Mouse (Mus musculus) right cerebral cortex, postnatal 10 days (tissue): Measurements from ENCODE around the gene Cdk14.

Source experiments
- DNase-seq, 2 experiments: peaks; one replicate each; pipeline ENCODE4 v3.0.0; 2021; ENCODE audit warnings: low spot score in 2 of 2

Cdk14 gene

GRCm38 (mm10) chr5:4801971-4802370, 618.1 kb downstream of the Cdk14 start:
- no peak for DNase-seq

- no peak for DNase-seq
Observed at GRCm38 (mm10) chr5:4801096-4801850, 618.8 kb downstream of the Cdk14 start.

GRCm38 (mm10) chr5:4791219-4791618, 628.9 kb downstream of the Cdk14 start:
- no peak for DNase-seq

- no peak for DNase-seq
Observed at GRCm38 (mm10) chr5:4790265-4790664, 629.8 kb downstream of the Cdk14 start.

- DNase-seq = no peak
Observed at GRCm38 (mm10) chr5:4788484-4788883, 631.6 kb downstream of the Cdk14 start.

GRCm38 (mm10) chr5:4786816-4787215, 633.3 kb downstream of the Cdk14 start:
- DNase-seq = no peak

- DNase-seq = no peak
Observed at GRCm38 (mm10) chr5:4778274-4778673, 641.8 kb downstream of the Cdk14 start.

- DNase-seq = no peak
Observed at GRCm38 (mm10) chr5:4776495-4776894, 643.6 kb downstream of the Cdk14 start.

- no peak for DNase-seq
Observed at GRCm38 (mm10) chr5:4773090-4773772, 646.9 kb downstream of the Cdk14 start.

GRCm38 (mm10) chr5:4770609-4771008, 649.5 kb downstream of the Cdk14 start:
- DNase-seq = no peak

- no peak for DNase-seq
Observed at GRCm38 (mm10) chr5:4767896-4768295, 652.2 kb downstream of the Cdk14 start.

- no peak for DNase-seq
Observed at GRCm38 (mm10) chr5:4766719-4767118, 653.4 kb downstream of the Cdk14 start.

- no peak for DNase-seq
Observed at GRCm38 (mm10) chr5:4761891-4762290, 658.2 kb downstream of the Cdk14 start.

GRCm38 (mm10) chr5:4758331-4759080, 661.6 kb downstream of the Cdk14 start:
- no peak for DNase-seq

GRCm38 (mm10) chr5:4757902-4758301, 662.2 kb downstream of the Cdk14 start, which contains the start of gene Fzd1:
Gene Fzd1 (minus strand): TSS chr5:4758035.
- DNase-seq = peak; percentile 94 to 95

GRCm38 (mm10) chr5:4756871-4757711, 663.0 kb downstream of the Cdk14 start:
- DNase-seq = peak; percentile 61 to 62

- DNase-seq = peak; percentile 54 to 61
Observed at GRCm38 (mm10) chr5:4756001-4756681, 664.0 kb downstream of the Cdk14 start.

- DNase-seq = no peak
Observed at GRCm38 (mm10) chr5:4755326-4755725, 664.8 kb downstream of the Cdk14 start.

- DNase-seq = no peak
Observed at GRCm38 (mm10) chr5:4754701-4755281, 665.3 kb downstream of the Cdk14 start.
